Mouse (Mus musculus): ENCODE data around the gene Vmn2r37. TPM values are rescaled to one million over a fixed set of nuclear protein-coding genes. Genes with fewer than 3 reads are reported as not detected.

Vmn2r37 gene
- not detected for polyA plus RNA-seq (2017; shearing (Covaris generic))

DNA sequence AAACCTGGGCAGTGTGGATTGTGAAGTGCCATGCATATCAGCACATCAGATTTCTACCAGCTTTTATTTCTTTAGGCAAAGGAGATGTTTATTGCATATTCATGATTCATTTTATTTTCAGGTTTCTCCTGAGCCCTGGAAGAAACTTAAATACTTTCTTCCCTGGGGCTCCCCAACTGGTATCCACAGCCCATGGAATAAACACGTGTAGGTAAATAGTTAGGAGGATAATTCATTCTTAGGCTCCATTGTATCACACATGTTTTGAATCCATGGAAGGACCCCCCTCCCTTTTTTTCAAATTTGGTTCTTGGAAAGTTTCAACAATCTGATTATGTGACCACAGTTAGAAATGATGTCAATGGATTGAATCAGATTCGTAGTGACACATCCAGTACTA, at the start of gene Vmn2r37:
Gene Vmn2r37 (minus strand): TSS at position 101 of the 400 bp plus-strand sequence.

Other genes starting within 250 kb of the Vmn2r37 start
- gene Vmn2r39, start 192.9 kb downstream of the Vmn2r37 start, polyA plus RNA-seq (2017; shearing (Covaris generic)) = 0.11 TPM
- 0.15 TPM for gene Vmn2r38, start 125.8 kb downstream of the Vmn2r37 start, polyA plus RNA-seq (2017; shearing (Covaris generic))

All from naive thymus-derived CD4-positive, alpha-beta T cell, adult 5 months (primary cell).